8 mouse cellular contexts compared by ENCODE assay signal in the genomic region with DNA sequence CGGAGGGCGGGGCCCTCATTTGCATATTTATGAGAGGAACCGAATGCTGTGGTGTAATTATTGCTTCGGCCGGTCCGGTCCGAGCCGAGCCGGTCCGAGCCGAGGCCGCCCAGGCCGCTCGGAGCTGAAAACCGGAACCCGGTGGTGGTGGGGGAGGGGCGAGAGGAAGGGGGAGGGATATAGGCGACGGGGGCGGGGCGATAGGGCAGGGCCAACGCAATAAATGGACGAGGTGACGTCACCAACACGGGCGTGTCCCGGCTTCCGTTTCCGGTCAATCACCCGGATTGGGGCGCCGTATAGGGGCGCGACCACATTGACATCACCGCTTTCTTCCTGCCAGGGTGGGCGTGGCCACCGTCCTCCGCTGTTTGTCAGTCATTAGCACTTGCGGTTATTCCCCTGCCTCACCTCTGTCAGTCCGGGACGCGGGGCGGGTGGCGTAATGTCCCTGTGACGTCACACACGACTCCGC. TPM values are rescaled to one million over a fixed set of nuclear protein-coding genes. Genes with fewer than 3 reads are reported as not detected.
A peak's percentile ranks its signal among the peaks of the same experiment; 100 is the strongest.
DNase-seq lines count a peak whose midpoint lies in the region; ATAC-seq lines count a peak whose summit lies in the region.

No protein-coding gene starts in this region.

- no peaks in the 10 kb centered on the region for H3K4me1 ChIP-seq in intestine, embryonic 14.5 days (replicated peaks; ENCODE audit: control insufficient read depth, insufficient read depth, low read length)

- 0 out of 2 replicates have a peak, but pooled peaks cover 2% of the 10 kb centered on the region for H3K9me3 ChIP-seq in intestine, embryonic 14.5 days (ENCODE audit: control insufficient read depth, low read length)

- peak overlapping the region; percentile 63 for H3K9ac ChIP-seq in intestine, embryonic 14.5 days (ENCODE audit: low read length)

- no peaks in the 10 kb centered on the region for H3K36me3 ChIP-seq in intestine, embryonic 14.5 days (ENCODE audit: control insufficient read depth, insufficient read depth, low read length)

- DNase-seq in adrenal gland, adult (ENCODE audit: inconsistent age in 2 of 2, low spot score in 1 of 2): peak; percentile 95 to 99
- peak; percentile 98 for DNase-seq in embryo, embryonic 10 days (ENCODE audit: low spot score)
- DNase-seq in gastrocnemius, postnatal 25 days: peak; percentile 87
- peak; percentile 98 for DNase-seq in intestine, embryonic 14.5 days (ENCODE audit: low spot score)
- peak; percentile 95 to 97 for DNase-seq in left cerebral cortex, postnatal 10 days (ENCODE audit: extremely low spot score in 1 of 2, low spot score in 2 of 2)
- peak; percentile 97 for DNase-seq in right cerebral cortex, postnatal 10 days (ENCODE audit: low spot score in 2 of 2)
- peak; percentile 96 for DNase-seq in urinary bladder, postnatal 14 days (ENCODE audit: low spot score)

- peak overlapping the region; percentile 55 for H3K4me3 ChIP-seq in intestine, embryonic 14.5 days (ENCODE audit: low read depth, low read length)

- peak overlapping the region; percentile 58 for H3K4me2 ChIP-seq in intestine, embryonic 14.5 days (ENCODE audit: low read length)

- under 1% methylated on average over 43 of the region's 47 CpGs for WGBS in intestine, embryonic 14.5 days

- ATAC-seq in intestine, embryonic 14.5 days (replicated peaks; ENCODE audit: low FRiP score, low TSS enrichment, low read depth): peak; percentile 45
- peak; percentile 14 for ATAC-seq in megakaryocyte progenitor cell, adult 5-6 weeks (replicated peaks; ENCODE audit: poor library complexity)

- H3K27ac ChIP-seq in intestine, embryonic 14.5 days (ENCODE audit: low read depth): peak overlapping the region; percentile 98

- H3K27me3 ChIP-seq in intestine, embryonic 14.5 days (replicated peaks; ENCODE audit: control insufficient read depth, insufficient read depth, low read length): no peaks in the 10 kb centered on the region

- intact Hi-C loops in left cerebral cortex, postnatal 10 days (cut with DNase I): no loop called here

RNA-seq across cellular contexts. Expression of a gene that starts 51.2 kb away (rescaled TPM):
- total RNA-seq in gastrocnemius, postnatal 25 days (2021): 10 to 100 TPM; 32.5 to 37.0 TPM
- 138 and 148 TPM in 2 replicates for polyA plus RNA-seq in intestine, embryonic 14.5 days (2014; fragmentation: Nextera tagmentation; extraction: Ambion mirVana)
- 100 to 1,000 TPM; 106 to 120 TPM for total RNA-seq in left cerebral cortex, postnatal 10 days (2021)
- 21.9 and 26.2 TPM in 2 replicates for total RNA-seq in megakaryocyte progenitor cell, adult 5-6 weeks (2015)
- 11.1 and 18.2 TPM in 2 replicates for total RNA-seq in megakaryocyte progenitor cell, adult 5-6 weeks (2017)

Comparison
In these comparisons a context has a peak if more than half of its experiments do, and no peak if none do; other contexts are left out.
1. Peak in every context shown above with its lines: DNase-seq, ATAC-seq, H3K4me3 ChIP-seq and H3K27ac ChIP-seq.